Mouse (Mus musculus): ENCODE measurements around the gene Hdgfl3. TPM values are rescaled to one million over a fixed set of nuclear protein-coding genes. Genes with fewer than 3 reads are reported as not detected.
A peak's percentile ranks its signal among the peaks of the same experiment; 100 is the strongest.

Gene Hdgfl3
- polyA plus RNA-seq, 2 experiments from 2014 or later: 7.9 to 10.2 TPM

- no peak for ATAC-seq
These were observed 49.1 kb downstream of the Hdgfl3 start for GRCm38 (mm10) chr7:81885128-81885527.

- ATAC-seq: no peak
These were observed 52.7 kb downstream of the Hdgfl3 start for GRCm38 (mm10) chr7:81881600-81881999.

GRCm38 (mm10) chr7:81880797-81881196 is 53.5 kb downstream of the Hdgfl3 start:
- ATAC-seq: no peak

GRCm38 (mm10) chr7:81880286-81880685 is 54.0 kb downstream of the Hdgfl3 start:
- no peak for ATAC-seq

- no peak for ATAC-seq
These were observed 58.9 kb downstream of the Hdgfl3 start for GRCm38 (mm10) chr7:81875372-81875771.

- no peak for ATAC-seq
These were observed 59.6 kb downstream of the Hdgfl3 start for GRCm38 (mm10) chr7:81874636-81875035.

- no peak for ATAC-seq
These were observed 60.5 kb downstream of the Hdgfl3 start for GRCm38 (mm10) chr7:81873807-81874206.

- ATAC-seq: no peak
These were observed 61.7 kb downstream of the Hdgfl3 start for GRCm38 (mm10) chr7:81872493-81873013.

GRCm38 (mm10) chr7:81868158-81868557 is 66.1 kb downstream of the Hdgfl3 start:
- peak; percentile 55 for ATAC-seq

GRCm38 (mm10) chr7:81867231-81867930 is 66.9 kb downstream of the Hdgfl3 start:
- no peak for ATAC-seq

GRCm38 (mm10) chr7:81865937-81866336 is 68.3 kb downstream of the Hdgfl3 start:
- no peak for ATAC-seq

- no peak for ATAC-seq
These were observed 69.7 kb downstream of the Hdgfl3 start for GRCm38 (mm10) chr7:81864552-81864951.

- peak; percentile 93 for ATAC-seq
These were observed 71.4 kb downstream of the Hdgfl3 start for GRCm38 (mm10) chr7:81862587-81863583.

GRCm38 (mm10) chr7:81861921-81862320 is 72.4 kb downstream of the Hdgfl3 start:
- ATAC-seq: no peak

GRCm38 (mm10) chr7:81861461-81861860 is 72.8 kb downstream of the Hdgfl3 start:
- ATAC-seq: no peak

GRCm38 (mm10) chr7:81860996-81861395 is 73.3 kb downstream of the Hdgfl3 start:
- no peak for ATAC-seq

GRCm38 (mm10) chr7:81860071-81860470 is 74.2 kb downstream of the Hdgfl3 start:
- no peak for ATAC-seq

GRCm38 (mm10) chr7:81858968-81859721 is 75.1 kb downstream of the Hdgfl3 start, which contains the start of gene Tm6sf1:
Gene Tm6sf1, plus strand, starts transcription at chr7:81859001.
- ATAC-seq: no peak

- ATAC-seq: no peak
These were observed 76.0 kb downstream of the Hdgfl3 start for GRCm38 (mm10) chr7:81858236-81858635.

- no peak for ATAC-seq
These were observed 78.1 kb downstream of the Hdgfl3 start for GRCm38 (mm10) chr7:81856221-81856620.

- ATAC-seq: no peak
These were observed 78.6 kb downstream of the Hdgfl3 start, which contains the start of gene Gm10160 for GRCm38 (mm10) chr7:81855694-81856093. Gene Gm10160, minus strand, starts transcription at chr7:81855794.

- peak; percentile 67 for ATAC-seq
These were observed 79.5 kb downstream of the Hdgfl3 start for GRCm38 (mm10) chr7:81854568-81855307.

Data from activated CD4-positive, CD25-positive, alpha-beta regulatory T cell, adult 4 months (primary cell).